Mouse (Mus musculus): ENCODE measurements around the gene Rad54l2. TPM values are rescaled to one million over a fixed set of nuclear protein-coding genes. Genes with fewer than 3 reads are reported as not detected.

Rad54l2 gene
- polyA plus RNA-seq, 1 experiment = 8.1 TPM

- no peak for TF ChIP-seq GATA1 (IDR thresholded peaks at IDR 0.05; ENCODE audit: low read length)
Measured at GRCm38 (mm10) chr9:106716232-106716631, 72.8 kb downstream of the Rad54l2 start.

- no peak for TF ChIP-seq GATA1 (IDR thresholded peaks at IDR 0.05; ENCODE audit: low read length)
Measured at GRCm38 (mm10) chr9:106712470-106712869, 76.5 kb downstream of the Rad54l2 start.

- no peak for TF ChIP-seq GATA1 (IDR thresholded peaks at IDR 0.05; ENCODE audit: low read length)
Measured at GRCm38 (mm10) chr9:106692973-106693481, 96.0 kb downstream of the Rad54l2 start.

GRCm38 (mm10) chr9:106688834-106689233 lies 100.2 kb downstream of the Rad54l2 start:
- no peak for TF ChIP-seq GATA1 (IDR thresholded peaks at IDR 0.05; ENCODE audit: low read length)

GRCm38 (mm10) chr9:106686983-106687650 lies 101.9 kb downstream of the Rad54l2 start:
- TF ChIP-seq GATA1 (IDR thresholded peaks at IDR 0.05; ENCODE audit: low read length) = no peak

GRCm38 (mm10) chr9:106685249-106686101 lies 103.5 kb downstream of the Rad54l2 start, which contains the start of gene Tex264:
Gene Tex264, minus strand, starts transcription at chr9:106685927.
- TF ChIP-seq GATA1 (IDR thresholded peaks at IDR 0.05; ENCODE audit: low read length) = no peak

- TF ChIP-seq GATA1 (IDR thresholded peaks at IDR 0.05; ENCODE audit: low read length) = no peak
Measured at GRCm38 (mm10) chr9:106684918-106685248, 104.1 kb downstream of the Rad54l2 start.

- no peak for TF ChIP-seq GATA1 (IDR thresholded peaks at IDR 0.05; ENCODE audit: low read length)
Measured at GRCm38 (mm10) chr9:106684093-106684872, 104.7 kb downstream of the Rad54l2 start.

GRCm38 (mm10) chr9:106681026-106681425 lies 108.0 kb downstream of the Rad54l2 start:
- no peak for TF ChIP-seq GATA1 (IDR thresholded peaks at IDR 0.05; ENCODE audit: low read length)

GRCm38 (mm10) chr9:106678242-106678641 lies 110.8 kb downstream of the Rad54l2 start:
- TF ChIP-seq GATA1 (IDR thresholded peaks at IDR 0.05; ENCODE audit: low read length) = no peak

- no peak for TF ChIP-seq GATA1 (IDR thresholded peaks at IDR 0.05; ENCODE audit: low read length)
Measured at GRCm38 (mm10) chr9:106677702-106678101, 111.3 kb downstream of the Rad54l2 start.

GRCm38 (mm10) chr9:106676571-106676970 lies 112.4 kb downstream of the Rad54l2 start:
- no peak for TF ChIP-seq GATA1 (IDR thresholded peaks at IDR 0.05; ENCODE audit: low read length)

- TF ChIP-seq GATA1 (IDR thresholded peaks at IDR 0.05; ENCODE audit: low read length) = no peak
Measured at GRCm38 (mm10) chr9:106675965-106676364, 113.0 kb downstream of the Rad54l2 start.

GRCm38 (mm10) chr9:106675480-106675879 lies 113.5 kb downstream of the Rad54l2 start:
- no peak for TF ChIP-seq GATA1 (IDR thresholded peaks at IDR 0.05; ENCODE audit: low read length)

GRCm38 (mm10) chr9:106673860-106674259 lies 115.1 kb downstream of the Rad54l2 start:
- TF ChIP-seq GATA1 (IDR thresholded peaks at IDR 0.05; ENCODE audit: low read length) = no peak

GRCm38 (mm10) chr9:106664856-106665255 lies 124.1 kb downstream of the Rad54l2 start:
- no peak for TF ChIP-seq GATA1 (IDR thresholded peaks at IDR 0.05; ENCODE audit: low read length)
